Mouse (Mus musculus) large intestine, adult 2 months (tissue): ENCODE measurements around the gene Iglon5. TPM values are rescaled to one million over a fixed set of nuclear protein-coding genes. Genes with fewer than 3 reads are reported as not detected.

ENCODE experiments used
- DNase-seq: peaks from one replicate; pipeline ENCODE4 v3.0.0-alpha.2; 2012; ENCODE audit warnings: low read depth, low spot score
- WGBS: fragments of 180-500 bp; shearing (Covaris S2); methylation state at CpG from one replicate; pipeline ENCODE4 v1.1.7; 2018; 5-methylcytosine and 5-hydroxymethylcytosine counted together
- polyA plus RNA-seq: library from polyadenylated mRNA; depleted of rRNA; stranded (reverse); fragments of >200 nt; gene quantifications from 2 replicates; pipeline ENCODE4 v1.2.3, GENCODE M21; 2012

The Iglon5 gene
- polyA plus RNA-seq, 1 experiment: 1.8 TPM

- DNase-seq: peak; percentile 45
- WGBS: under 1% methylated on average over 33 of the region's 33 CpGs
Measured at GRCm38 (mm10) chr7:43466099-43466694, 23.7 kb downstream of the Iglon5 start.

- under 1% methylated on average over 33 of the region's 33 CpGs for WGBS
- DNase-seq: peak; percentile 71
Measured at GRCm38 (mm10) chr7:43465344-43466098, 24.4 kb downstream of the Iglon5 start.

- DNase-seq: no peak
- WGBS: 8% methylated on average over 35 of the region's 35 CpGs
Measured at GRCm38 (mm10) chr7:43464864-43465343, 25.0 kb downstream of the Iglon5 start.

GRCm38 (mm10) chr7:43463976-43464375, 25.9 kb downstream of the Iglon5 start:
- WGBS: 81% methylated on average over 7 of the region's 7 CpGs
- DNase-seq: no peak

GRCm38 (mm10) chr7:43462851-43463250, 27.0 kb downstream of the Iglon5 start, which contains the start of gene Vsig10l:
Vsig10l (plus strand) TSS chr7:43463151.
- WGBS: 44% methylated on average over 4 of the region's 4 CpGs
- DNase-seq: no peak

GRCm38 (mm10) chr7:43454371-43454770, 35.5 kb downstream of the Iglon5 start:
- DNase-seq: no peak
- WGBS: 57% methylated on average over 6 of the region's 6 CpGs

- WGBS: 34% methylated on average over 14 of the region's 14 CpGs
- peak; percentile 62 for DNase-seq
Measured at GRCm38 (mm10) chr7:43453599-43454355, 36.1 kb downstream of the Iglon5 start.

GRCm38 (mm10) chr7:43452609-43453008, 37.3 kb downstream of the Iglon5 start:
- no peak for DNase-seq

GRCm38 (mm10) chr7:43451726-43452125, 38.1 kb downstream of the Iglon5 start:
- no peak for DNase-seq
- WGBS: 77% methylated on average over 11 of the region's 11 CpGs

More at GRCm38 (mm10) chr7:43452609-43453008, 37.3 kb downstream of the Iglon5 start:
- WGBS: 47% methylated on average over 4 of the region's 4 CpGs

- 95% methylated on average over 2 of the region's 2 CpGs for WGBS
- no peak for DNase-seq
Measured at GRCm38 (mm10) chr7:43449811-43450210, 40.1 kb downstream of the Iglon5 start.

GRCm38 (mm10) chr7:43448246-43448645, 41.6 kb downstream of the Iglon5 start:
- no peak for DNase-seq
- 49% methylated on average over 2 of the region's 3 CpGs for WGBS

- 23% methylated on average over 4 of the region's 4 CpGs for WGBS
- no peak for DNase-seq
Measured at GRCm38 (mm10) chr7:43447801-43448200, 42.1 kb downstream of the Iglon5 start.

GRCm38 (mm10) chr7:43443917-43444293, 46.0 kb downstream of the Iglon5 start, which contains the start of the genes Etfb and Gm45233:
Etfb (plus strand) TSS chr7:43444083.
Gm45233 (plus strand) TSS chr7:43444128.
- DNase-seq: peak; percentile 76
- under 1% methylated on average over 27 of the region's 27 CpGs for WGBS

- under 1% methylated on average over 36 of the region's 36 CpGs for WGBS
- DNase-seq: peak; percentile 67
Measured at GRCm38 (mm10) chr7:43443126-43443916, 46.6 kb downstream of the Iglon5 start.

GRCm38 (mm10) chr7:43442684-43443083, 47.2 kb downstream of the Iglon5 start:
- WGBS: 5% methylated on average over 9 of the region's 9 CpGs
- DNase-seq: no peak

- DNase-seq: no peak
- 69% methylated on average over 3 of the region's 3 CpGs for WGBS
Measured at GRCm38 (mm10) chr7:43441071-43441470, 48.8 kb downstream of the Iglon5 start.

GRCm38 (mm10) chr7:43440482-43440881, 49.4 kb downstream of the Iglon5 start, which contains the start of gene Cldnd2:
Cldnd2 (plus strand) TSS chr7:43440782.
- DNase-seq: no peak
- WGBS: 68% methylated on average over 6 of the region's 6 CpGs

- 82% methylated on average over 4 of the region's 4 CpGs for WGBS
- no peak for DNase-seq
Measured at GRCm38 (mm10) chr7:43438611-43439010, 51.3 kb downstream of the Iglon5 start.
